Mouse (Mus musculus): ENCODE measurements around the gene Mapk13. TPM values are rescaled to one million over a fixed set of nuclear protein-coding genes. Genes with fewer than 3 reads are reported as not detected.

The Mapk13 gene
- total and polyA plus RNA-seq, 3 experiments, result 0.04 to 1.4 TPM; not detected in 1

GRCm38 (mm10) chr17:28797031-28797430 lies 27.9 kb downstream of the Mapk13 start:
- Histone ChIP-seq H3K27me3 (ENCODE audit: control insufficient read depth in 1 of 2, insufficient read depth in 2 of 2, low read length in 2 of 2) (peaks cover 0 to 2% of the 10 kb centered on the region in 2 experiments; a peak in 1 of 4 replicates), H3K9ac (ENCODE audit: control insufficient read depth, low read depth, low read length, poor library complexity, severe bottlenecking) (no peak overlapping the region), H3K27ac (ENCODE audit: control insufficient read depth, low read depth, low read length) (no peak overlapping the region), H3K4me3 (ENCODE audit: control insufficient read depth in 1 of 2, insufficient read depth in 1 of 2, low read depth in 2 of 2, low read length in 2 of 2) (no peak overlapping the region), H3K79me2 (ENCODE audit: control insufficient read depth, insufficient read depth, low read length, poor library complexity) (peaks cover 7% of the 10 kb centered on the region), H3K4me1 (ENCODE audit: control insufficient read depth in 1 of 2, insufficient read depth in 2 of 2, low read length in 2 of 2) (peaks cover 0 to 2% of the 10 kb centered on the region in 2 experiments; a peak in 3 of 4 replicates), H3K9me3 (replicated peaks; ENCODE audit: insufficient read depth, low read length) (no peaks in the 10 kb centered on the region), H3K36me3 (ENCODE audit: control insufficient read depth in 1 of 2, insufficient read depth in 2 of 2, low read length in 2 of 2) (peaks cover 0 to 11% of the 10 kb centered on the region in 2 experiments; a peak in 2 of 4 replicates)
- DNase-seq (ENCODE audit: low read depth, low spot score), result no peak
- TF ChIP-seq UBTF (IDR thresholded peaks at IDR 0.05; ENCODE audit: borderline replicate concordance, insufficient read depth, low read depth, low read length) (no peak), BHLHE40 (IDR thresholded peaks at IDR 0.05; ENCODE audit: borderline replicate concordance, low read depth, low read length) (no peak), POLR2AphosphoS5 (IDR thresholded peaks at IDR 0.05; ENCODE audit: borderline replicate concordance, low read depth, low read length) (no peak), RCOR1 (IDR thresholded peaks at IDR 0.05; ENCODE audit: low read depth, low read length) (no peak), EP300 (IDR thresholded peaks at IDR 0.05; ENCODE audit: low read depth in 1 of 2, low read length in 2 of 2) (no peak), GATA1 (IDR thresholded peaks at IDR 0.05; ENCODE audit: low read depth, low read length) (no peak), TCF12 (IDR thresholded peaks at IDR 0.05; ENCODE audit: low read depth, low read length) (no peak), JUND (IDR thresholded peaks at IDR 0.05; ENCODE audit: low read depth, low read length) (no peak), ETS1 (IDR thresholded peaks at IDR 0.05; ENCODE audit: low read depth, low read length) (no peak), CHD1 (IDR thresholded peaks at IDR 0.05; ENCODE audit: low read depth, low read length) (no peak), NRF1 (IDR thresholded peaks at IDR 0.05; ENCODE audit: insufficient read depth, low read depth, low read length, poor library complexity, severe bottlenecking) (no peak), MAZ (IDR thresholded peaks at IDR 0.05; ENCODE audit: low read depth, low read length) (no peak), TAL1 (IDR thresholded peaks at IDR 0.05; ENCODE audit: low read length) (no peak), USF1 (IDR thresholded peaks at IDR 0.05; ENCODE audit: low read depth, low read length) (no peak), E2F4 (IDR thresholded peaks at IDR 0.05; ENCODE audit: borderline replicate concordance, low read depth, low read length) (no peak), MYC (IDR thresholded peaks at IDR 0.05; ENCODE audit: low read depth, low read length) (no peak)

- Histone ChIP-seq H3K27ac (ENCODE audit: control insufficient read depth, low read depth, low read length) (peak overlapping the region; percentile 5), H3K27me3 (ENCODE audit: control insufficient read depth in 1 of 2, insufficient read depth in 2 of 2, low read length in 2 of 2) (no peaks in the 10 kb centered on the region), H3K4me1 (ENCODE audit: control insufficient read depth in 1 of 2, insufficient read depth in 2 of 2, low read length in 2 of 2) (peaks cover 20 to 22% of the 10 kb centered on the region in 2 experiments), H3K36me3 (ENCODE audit: control insufficient read depth in 1 of 2, insufficient read depth in 2 of 2, low read length in 2 of 2) (peaks cover 0 to 36% of the 10 kb centered on the region in 2 experiments; a peak in 2 of 4 replicates), H3K9me3 (replicated peaks; ENCODE audit: insufficient read depth, low read length) (no peaks in the 10 kb centered on the region), H3K4me3 (ENCODE audit: control insufficient read depth in 1 of 2, insufficient read depth in 1 of 2, low read depth in 2 of 2, low read length in 2 of 2) (peak overlapping the region; percentile 61 to 93), H3K79me2 (ENCODE audit: control insufficient read depth, insufficient read depth, low read length, poor library complexity) (peaks cover 11% of the 10 kb centered on the region), H3K9ac (ENCODE audit: control insufficient read depth, low read depth, low read length, poor library complexity, severe bottlenecking) (peak overlapping the region; percentile 90)
- no peak for TF ChIP-seq MYC (IDR thresholded peaks at IDR 0.05; ENCODE audit: low read depth, low read length)
- no peak for TF ChIP-seq ZC3H11A (IDR thresholded peaks at IDR 0.05; ENCODE audit: low read depth, low read length)
- peak; percentile 29; the same call in 1 of the 2 replicates for TF ChIP-seq MXI1 (IDR thresholded peaks at IDR 0.05; ENCODE audit: low read depth, low read length)
- TF ChIP-seq SIN3A (IDR thresholded peaks at IDR 0.05; ENCODE audit: low read length), result peak; percentile 31
- 0 out of 2 replicates have a peak, but pooled peaks have one; percentile 27 for TF ChIP-seq GATA1 (IDR thresholded peaks at IDR 0.05; ENCODE audit: low read depth, low read length)
- peak; percentile 48; the same call in 1 of the 2 replicates for TF ChIP-seq RCOR1 (IDR thresholded peaks at IDR 0.05; ENCODE audit: low read depth, low read length)
- DNase-seq (ENCODE audit: low read depth, low spot score), result peak; percentile 68
These were observed 30.4 kb downstream of the Mapk13 start for GRCm38 (mm10) chr17:28799291-28800160.

All from MEL (cell line).